13 mouse cellular contexts compared by ENCODE assay signal in the genomic region with DNA sequence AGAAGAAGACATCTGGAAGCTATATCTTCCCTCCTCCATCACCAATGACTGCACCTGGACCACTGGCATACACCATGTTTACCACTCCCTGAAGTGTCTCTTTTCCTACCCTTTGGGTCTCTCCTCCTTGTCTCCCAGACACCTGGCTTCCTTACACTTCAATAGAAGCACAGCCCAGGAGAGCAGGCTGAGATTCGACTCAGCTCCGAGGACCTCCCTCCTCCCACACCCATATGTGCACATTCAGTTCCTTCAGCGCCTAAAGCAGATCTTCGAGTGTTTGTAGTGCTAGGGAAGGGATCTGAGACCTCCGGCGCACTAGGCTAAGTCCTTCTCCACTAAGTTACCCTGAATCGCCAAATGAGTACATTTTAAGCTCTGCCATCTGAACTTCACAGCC.
"Had no signal": no experiment of that assay in that cellular context is flagged by ENCODE, and none has a peak within 500 bp of the region (broad histone marks: within the 10 kb centered on the region; RNA-seq: fewer than 3 reads in every experiment).

No protein-coding gene starts in this region.

- ATAC-seq: liver, postnatal 0 days had no signal

- H3K9ac ChIP-seq: liver, embryonic 13.5 days; liver, postnatal 0 days; lung, embryonic 15.5 days; midbrain, embryonic 12.5 days had no signal

- DNase-seq: kidney, adult 11 months; kidney, adult 9 months; kidney, postnatal 4 days; liver; liver, embryonic 13.5 days; liver, postnatal 0 days; lung, postnatal 14 days; thymus, postnatal 36 days had no signal

- H3K27me3 ChIP-seq: liver, embryonic 13.5 days; lung, embryonic 15.5 days; midbrain, embryonic 12.5 days had no signal

- H3K4me1 ChIP-seq: liver, embryonic 13.5 days; lung, embryonic 15.5 days; midbrain, embryonic 12.5 days had no signal

- H3K4me3 ChIP-seq: liver, embryonic 13.5 days; lung, embryonic 15.5 days; megakaryocyte, embryonic 14.5 days; midbrain, embryonic 12.5 days had no signal

- H3K9me3 ChIP-seq: liver, embryonic 13.5 days; lung, embryonic 15.5 days; megakaryocyte, embryonic 14.5 days; midbrain, embryonic 12.5 days had no signal

- H3K36me3 ChIP-seq: liver, embryonic 13.5 days; lung, embryonic 15.5 days; midbrain, embryonic 12.5 days had no signal

- H3K27ac ChIP-seq: kidney, postnatal 0 days; liver, embryonic 13.5 days; lung, embryonic 15.5 days; macrophage; midbrain, embryonic 12.5 days had no signal

- H3K4me2 ChIP-seq: liver, embryonic 13.5 days; lung, embryonic 15.5 days; midbrain, embryonic 12.5 days had no signal
